Mouse (Mus musculus) 3134 (cell line): Measurements from ENCODE around the gene Vav3.

Experiments
- DNase-seq: peaks from one replicate; pipeline ENCODE4 v3.0.0-alpha.2; 2011; ENCODE audit warnings: low spot score; ENCODE audit not compliant: insufficient read length; ENCODE audit errors: extremely low read depth

Gene Vav3

DNA sequence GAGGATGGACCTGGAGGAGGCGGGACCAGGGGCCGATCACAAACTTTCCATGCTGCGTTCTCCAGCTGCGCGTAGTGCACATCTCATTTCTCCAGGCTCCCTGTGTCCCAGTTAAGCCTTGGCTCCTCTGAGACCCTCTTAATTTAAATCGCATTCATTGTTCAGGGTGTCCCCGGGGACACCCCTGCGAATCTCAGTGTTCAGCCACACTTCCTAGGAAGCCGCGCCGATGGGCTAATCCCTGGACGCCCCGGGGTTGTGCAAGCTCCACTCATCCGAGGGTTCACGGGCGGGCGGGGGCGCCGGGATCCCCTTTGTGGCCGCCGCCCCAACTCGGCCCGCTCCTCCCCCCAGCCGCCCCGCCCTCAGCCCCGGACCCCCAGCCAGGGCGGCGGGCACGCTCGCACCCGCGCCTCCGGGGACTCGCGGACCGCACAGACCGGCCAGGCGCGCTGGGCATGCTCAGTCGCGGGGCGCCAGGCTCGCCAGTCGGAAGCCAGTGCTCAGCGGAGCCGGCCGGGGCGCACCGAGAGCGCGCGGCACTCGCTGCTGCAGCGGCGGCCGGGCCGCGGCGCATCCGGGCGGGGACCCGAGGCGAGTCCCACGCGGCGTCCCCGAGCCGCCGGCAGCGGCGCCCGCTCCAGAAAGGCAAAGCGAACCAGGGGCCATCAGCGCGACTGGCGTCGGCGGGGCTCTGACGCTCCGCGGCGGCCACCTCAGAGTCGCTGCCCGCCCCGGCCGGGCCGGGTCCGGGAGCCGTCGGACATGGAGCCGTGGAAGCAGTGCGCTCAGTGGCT lies at the start of gene Vav3:
TSS of gene Vav3 (plus strand) at position 380 of the 797 bp plus-strand sequence.
- DNase-seq: peak; percentile 74

DNA sequence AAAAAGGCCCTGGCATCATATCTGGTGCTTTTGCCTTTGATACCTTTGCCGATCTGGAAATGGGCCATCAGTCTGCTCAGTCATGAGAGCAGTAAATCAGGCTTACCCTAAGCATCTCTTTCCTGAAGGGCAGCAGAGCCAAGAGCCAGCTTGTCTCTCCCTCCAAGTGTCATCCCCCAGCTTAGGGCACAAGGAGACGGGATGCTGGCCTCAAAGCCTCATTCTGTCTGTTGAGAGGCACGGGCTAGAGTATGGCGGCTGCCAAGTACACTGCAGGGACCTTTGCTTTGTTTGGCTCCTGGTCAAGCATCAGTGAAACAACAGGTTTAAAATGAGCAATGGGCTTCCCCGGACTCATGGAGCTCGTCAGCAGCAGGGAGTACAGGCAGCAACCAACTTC lies 41.6 kb upstream of the Vav3 start:
- no peak for DNase-seq

DNA sequence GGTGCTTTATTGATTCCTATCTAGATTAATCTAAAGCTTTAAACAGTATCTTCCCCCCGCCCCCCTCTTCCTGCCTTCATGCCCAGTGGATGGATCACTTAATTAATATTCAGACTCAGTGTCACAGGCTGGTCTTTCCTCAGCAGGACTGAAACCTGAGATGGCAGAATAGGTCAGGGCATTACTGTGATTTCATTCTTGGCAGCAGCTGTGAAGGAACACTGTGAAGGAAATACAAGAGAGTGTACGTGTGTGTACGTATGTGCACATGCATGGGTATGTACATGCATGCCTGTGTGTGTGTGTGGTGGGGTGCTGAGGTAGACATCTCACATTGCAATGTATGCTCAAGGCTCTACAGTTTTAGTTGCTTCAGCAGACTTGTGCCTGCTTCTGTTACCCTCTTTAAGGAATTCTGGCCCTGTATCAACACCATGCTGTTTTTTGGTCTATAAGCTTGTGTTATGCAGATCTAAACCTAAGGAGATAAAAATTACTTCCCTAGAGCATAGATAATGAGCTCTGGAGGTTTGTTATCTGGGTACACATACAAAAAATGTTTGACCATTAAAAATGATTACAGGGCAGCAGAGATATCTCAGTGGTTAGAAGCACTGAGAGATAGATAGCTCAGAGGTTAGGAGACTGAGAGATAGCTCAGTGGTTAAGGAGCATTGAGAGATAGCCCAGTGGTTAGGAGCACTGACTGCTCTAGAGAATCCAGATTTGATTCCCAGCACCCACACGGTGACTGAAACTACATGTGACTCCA lies 41.0 kb upstream of the Vav3 start:
- peak; percentile 36 for DNase-seq

DNA sequence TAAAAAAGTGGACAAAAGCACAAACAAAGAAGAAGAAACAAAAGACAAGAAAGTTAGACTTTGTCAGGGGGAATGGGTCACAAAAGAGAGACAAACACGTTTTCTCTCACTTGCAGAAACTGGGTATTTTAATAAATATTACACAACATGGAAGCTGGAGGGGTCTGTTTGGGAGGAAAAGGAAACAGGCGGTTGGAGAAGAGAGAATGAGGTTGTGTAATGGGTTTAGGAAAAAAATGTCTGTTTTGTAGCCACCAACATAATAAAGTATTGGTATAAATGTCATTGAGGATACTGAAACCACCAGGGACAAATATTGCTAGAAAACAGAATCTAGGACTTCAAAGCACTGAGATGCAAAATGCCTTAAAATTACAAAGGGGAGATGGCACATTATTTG lies 38.4 kb upstream of the Vav3 start:
- no peak for DNase-seq

DNA sequence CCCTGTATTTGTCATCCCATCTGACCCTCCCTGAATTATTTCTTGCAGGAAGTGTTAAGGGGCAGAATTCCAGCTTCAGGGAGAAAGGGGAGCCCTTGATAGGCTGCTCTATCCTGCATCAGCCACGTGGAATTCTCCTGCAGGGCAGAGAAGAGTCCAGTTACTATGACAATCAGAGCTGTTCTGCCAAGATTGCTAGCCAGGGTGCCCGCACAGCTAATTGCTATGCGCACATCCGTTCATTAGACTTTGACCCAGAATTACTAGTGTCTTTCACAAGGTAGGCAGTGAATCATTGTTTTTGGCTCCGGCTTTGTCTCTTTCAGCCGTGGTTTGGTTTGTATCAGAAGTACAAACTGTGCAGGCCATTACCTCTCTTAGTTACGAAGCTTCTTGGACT lies 33.0 kb upstream of the Vav3 start:
- DNase-seq: peak; percentile 65

DNA sequence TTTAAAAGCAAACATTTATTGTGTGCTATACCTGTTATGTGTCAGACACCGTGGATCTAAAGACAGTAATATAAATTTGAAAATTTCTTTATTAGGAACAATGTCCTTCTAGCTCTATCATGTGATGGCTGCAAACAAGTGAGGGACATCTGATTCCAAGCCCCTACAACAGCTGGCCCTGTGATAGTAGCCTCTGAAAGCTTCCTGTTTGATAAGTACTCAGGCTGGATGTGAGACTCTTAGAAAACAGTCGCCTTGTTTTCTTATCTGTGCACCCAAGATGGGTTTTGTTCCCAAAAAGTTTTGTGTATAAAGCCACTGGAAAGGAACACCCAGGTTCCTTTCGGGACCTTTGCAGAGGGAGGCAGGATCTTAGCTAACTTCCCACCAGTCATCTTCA lies 32.0 kb upstream of the Vav3 start:
- no peak for DNase-seq

DNA sequence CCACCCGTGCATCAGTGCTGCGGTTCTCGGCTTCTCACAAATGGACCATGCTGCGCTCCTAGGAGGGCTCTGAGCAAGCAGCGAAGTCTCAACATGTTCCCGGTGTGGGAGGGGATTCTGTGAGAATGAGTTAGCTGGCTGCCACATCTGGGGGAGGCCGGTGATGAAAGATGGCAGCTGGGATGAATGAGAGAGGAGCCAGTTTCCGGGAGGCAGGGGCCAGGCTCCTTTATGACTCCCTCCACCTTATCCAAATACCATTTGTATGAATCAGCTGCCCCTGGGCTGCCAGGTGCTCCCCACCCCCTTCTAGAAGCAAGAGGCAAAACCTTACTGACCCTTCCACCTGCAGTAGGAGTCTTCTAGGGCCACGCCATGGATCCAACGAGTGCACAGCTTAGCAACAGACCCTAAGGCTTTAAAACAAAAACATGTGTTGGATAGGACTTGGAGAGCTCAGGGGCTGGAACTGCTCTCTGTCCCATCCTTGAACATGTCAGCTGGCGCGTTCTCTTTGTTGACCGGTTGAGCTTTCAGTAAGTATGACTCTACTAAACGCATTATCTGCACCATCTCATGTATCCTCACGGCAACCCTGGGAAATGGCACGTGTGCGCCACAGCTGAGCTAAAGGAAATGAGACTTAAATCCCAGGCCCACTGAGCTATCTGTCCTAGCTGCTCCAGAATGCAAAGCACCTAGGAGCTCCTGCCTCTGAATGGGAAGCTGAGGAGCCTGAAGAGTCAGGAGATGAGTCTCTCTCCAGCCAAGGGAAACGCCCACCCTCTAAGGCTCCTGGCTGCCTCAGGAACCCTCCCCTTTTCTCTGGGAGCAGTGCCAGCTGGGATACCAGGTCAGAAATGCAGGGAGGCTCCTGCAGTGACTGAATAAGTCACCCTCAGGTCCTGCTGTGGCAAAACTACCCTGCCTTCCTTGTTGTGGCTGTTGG lies 30.9 kb upstream of the Vav3 start:
- peak; percentile 65 for DNase-seq

DNA sequence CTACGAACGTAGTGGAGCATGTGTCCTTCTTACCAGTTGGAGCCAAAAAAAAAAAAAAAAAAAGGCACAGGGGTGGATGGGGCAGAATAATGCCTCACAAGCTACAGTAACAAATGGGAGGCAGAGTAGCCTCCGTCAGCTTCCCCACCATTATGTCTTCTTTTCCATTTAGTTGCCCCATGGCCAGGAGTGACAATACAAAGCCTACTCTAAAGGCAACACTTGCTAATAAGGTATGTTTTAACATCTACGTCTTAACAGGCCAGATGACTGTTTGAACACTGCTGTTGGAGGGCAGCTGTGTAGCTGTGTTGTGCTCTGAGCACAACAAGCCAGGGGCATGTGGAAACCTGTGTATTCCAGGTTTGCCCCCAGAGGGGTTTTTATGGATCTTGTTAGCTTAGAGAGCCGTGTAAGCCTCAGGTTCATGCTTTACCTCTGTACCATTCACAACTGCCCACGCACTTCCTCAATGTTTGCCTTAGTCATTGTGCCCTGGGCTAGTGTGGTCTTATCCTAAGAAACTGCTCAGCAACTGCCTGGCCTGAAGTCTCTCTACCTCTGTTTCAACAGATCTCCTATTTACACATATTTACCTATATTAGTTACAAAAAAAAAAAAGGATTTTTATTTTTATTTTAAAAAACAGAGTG lies 29.2 kb upstream of the Vav3 start:
- no peak for DNase-seq

DNA sequence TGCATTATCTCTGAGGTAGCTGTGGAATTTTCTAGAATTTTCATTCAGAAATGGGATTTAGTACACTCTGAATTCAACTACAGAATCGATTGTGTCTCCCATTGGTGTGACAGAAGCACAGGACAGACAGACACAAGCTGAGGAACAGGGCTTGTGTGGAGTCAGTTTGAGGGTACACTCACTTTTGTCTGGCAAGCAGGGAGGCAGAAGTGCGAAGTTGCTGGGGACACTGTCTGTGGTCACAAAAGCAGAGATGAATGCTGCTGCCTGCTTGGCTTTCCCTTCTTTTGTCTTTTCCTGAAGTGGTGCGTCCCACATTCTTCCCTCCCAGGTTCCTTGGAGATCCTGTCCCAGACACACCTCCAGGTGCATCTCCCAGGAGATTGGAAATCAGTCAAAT lies 28.6 kb upstream of the Vav3 start:
- no peak for DNase-seq

DNA sequence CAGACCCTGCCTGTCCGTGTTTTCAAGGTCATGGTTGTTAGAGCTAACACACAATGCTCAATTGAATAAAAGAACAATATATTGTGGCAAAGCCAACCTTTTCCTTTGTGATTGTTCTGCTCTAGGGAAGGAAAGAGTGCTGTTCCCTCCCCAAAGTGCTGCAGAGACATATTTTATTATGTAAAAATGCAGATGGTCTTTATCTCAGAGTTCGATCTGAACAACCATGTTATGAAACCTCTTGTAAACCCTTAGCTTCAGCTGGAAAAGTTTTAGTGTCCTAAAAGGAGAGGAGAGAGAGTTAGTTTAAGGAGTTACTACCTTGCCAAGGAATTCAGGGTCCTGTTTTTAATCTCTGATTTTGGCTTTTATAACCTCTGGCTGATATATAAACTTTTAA lies 27.0 kb upstream of the Vav3 start:
- DNase-seq: no peak

DNA sequence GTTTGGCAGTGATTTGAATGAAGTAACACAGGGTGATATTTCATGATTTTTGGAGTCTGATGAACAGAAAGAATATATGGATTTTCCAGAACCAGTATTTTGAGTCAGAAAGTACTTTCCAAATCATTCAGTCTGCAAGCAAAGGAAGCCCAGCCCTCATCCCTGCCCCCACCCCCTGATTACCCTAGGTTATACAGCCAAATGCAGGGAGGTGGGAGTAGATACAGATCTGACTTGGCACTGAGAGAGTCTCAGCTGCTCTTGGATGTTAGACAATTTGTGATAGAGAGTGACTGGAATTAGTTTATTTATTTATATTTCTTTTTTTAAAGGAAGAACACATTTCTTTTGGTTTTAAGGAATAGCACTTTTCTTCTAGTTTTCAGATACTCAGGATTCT lies 18.2 kb upstream of the Vav3 start:
- DNase-seq: no peak

DNA sequence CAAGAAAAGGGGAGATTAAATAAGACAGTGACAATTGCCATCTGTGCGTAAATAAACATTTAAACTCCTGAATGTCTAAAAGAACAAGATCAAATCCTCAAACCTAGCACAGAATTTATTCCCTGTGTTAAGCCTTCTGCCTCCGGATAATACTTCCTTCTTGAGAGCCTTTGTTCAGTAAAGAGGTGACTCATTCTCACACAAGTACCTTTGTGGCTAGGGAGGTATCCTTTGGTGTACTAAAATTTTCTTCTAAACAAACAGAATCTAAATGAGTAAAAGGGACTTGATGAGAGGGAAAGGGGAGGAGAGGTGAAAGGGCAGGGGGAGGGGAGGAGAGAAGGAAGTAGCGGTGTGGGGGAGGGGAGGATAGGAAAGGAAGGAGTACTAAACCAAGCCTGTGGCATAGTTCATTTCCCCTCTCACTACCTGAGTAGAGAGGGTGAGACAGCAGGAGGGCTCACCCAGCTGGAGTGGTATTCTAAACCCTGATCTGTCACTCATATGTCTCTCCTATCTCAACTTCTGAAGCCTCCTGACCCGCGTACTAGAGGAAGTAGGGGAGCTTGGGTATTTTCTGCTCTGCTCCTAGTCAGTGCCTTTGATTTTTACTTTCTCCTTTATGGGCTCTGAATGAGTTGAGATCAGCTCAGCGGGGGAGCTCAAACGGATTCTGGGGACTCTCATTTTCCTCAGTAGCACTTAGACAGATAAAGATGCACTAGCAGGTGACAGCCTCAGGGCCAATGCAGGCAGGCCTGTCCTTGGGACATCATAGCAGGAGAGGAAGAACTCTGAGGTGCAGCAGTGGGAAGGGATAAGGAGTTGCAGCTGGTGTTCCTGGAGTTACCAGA lies 16.8 kb upstream of the Vav3 start:
- DNase-seq: no peak

DNA sequence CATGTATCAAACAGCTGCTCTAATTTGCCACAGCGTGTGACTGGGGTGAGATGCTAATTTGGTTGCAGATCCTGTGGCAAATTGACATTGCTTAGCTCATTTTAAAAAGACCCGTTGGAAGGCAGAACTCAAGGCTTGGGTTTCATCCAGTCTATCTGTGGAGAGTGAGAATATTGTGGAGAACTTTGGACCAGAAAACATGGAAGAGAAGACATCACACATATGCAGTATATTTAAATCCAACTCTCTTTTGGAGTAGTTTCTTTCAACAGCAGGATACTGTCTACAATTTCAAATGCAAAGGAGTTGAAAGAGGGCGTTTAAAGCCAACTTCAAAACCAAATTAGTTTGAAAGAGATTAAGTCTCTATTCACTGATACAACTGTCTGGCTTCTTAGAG lies 13.3 kb upstream of the Vav3 start:
- DNase-seq: no peak

DNA sequence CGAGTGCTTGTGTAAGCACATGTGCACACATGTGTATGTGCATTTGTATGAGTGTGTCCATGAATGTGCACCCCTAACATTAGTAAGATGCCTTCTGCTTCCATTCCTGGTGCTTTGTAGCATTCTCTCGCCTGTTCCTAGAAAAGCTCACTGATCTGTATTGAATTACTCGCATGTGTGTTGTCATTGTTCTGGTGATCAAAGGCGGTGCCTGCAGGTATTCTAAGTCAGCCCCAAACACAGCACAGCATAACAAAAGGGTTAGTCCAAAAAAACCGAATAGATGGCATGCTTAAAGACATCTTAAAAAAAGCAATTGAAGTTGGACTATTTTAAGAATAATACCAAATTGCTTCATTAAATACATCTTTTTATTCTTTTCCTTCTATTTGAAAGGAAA lies 7.7 kb upstream of the Vav3 start:
- DNase-seq: no peak

DNA sequence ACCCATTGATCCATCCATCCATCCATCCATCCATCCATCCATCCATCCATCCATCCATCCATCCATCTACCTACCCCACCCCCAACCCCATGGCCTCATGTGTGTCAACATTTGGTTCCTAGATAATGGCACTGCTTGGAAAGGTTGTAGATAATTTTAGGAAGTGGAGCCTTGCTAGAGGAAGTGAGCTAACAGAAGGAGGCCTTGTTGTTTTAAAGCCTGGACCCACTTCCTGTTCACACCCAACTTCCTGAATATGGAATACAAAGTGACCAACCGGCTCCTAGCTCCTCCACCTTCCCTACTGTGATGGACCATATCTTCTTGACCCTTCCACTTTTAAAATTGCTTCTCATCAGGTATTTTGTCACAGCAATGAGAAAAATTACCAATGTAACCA lies 5.0 kb upstream of the Vav3 start:
- no peak for DNase-seq

DNA sequence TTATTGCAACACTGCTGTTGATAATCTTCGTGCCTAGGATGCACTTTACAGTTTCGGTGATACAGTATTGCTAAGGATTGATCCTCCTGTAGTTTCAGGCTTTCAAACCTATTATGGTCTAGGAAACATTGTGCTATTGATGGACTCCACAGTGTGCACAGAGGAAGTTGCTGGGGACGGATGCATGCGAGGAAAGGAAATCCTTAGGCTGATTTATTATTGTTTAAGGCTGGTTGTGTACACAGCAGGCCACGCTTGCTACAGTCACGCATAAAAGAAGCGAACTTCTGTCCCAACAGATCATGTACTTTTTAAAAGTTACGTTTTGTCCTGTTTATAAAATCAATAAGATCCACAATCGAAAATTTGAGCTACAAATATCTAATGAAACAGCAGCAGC lies 1.2 kb upstream of the Vav3 start:
- no peak for DNase-seq

DNA sequence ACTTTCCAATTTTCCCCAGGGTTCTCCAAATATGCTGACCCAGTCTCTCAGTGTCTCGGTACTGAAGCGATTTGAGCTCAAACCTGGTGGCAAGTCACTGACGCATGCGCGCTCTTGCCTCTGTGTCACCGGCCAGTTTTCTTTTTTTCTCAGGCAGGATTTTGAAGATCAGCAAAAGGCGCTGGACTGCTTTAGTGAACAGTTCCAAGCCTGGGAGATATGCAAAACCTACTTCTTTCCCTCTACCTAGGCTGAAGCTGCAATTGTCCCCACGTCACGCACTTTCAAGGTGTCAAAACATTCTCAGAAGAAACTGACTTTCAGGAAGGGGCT lies 546 bp upstream of the Vav3 start:
- no peak for DNase-seq

DNA sequence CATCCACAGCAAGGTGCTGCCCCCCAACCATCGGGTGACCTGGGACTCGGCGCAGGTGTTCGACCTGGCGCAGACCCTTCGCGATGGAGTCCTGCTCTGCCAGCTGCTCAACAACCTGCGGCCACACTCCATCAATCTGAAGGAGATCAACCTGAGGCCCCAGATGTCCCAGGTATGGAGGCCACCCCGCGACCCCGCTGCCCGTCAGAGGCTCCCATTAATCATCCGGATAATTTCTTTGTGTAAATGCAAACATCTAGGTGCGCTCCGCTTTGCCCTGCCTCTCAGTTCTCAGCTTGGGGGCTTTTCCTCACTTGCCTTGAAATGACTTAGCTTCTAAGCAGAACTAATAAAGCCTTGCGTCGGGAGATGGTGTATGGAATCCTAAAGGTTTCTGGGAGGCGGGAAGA lies 623 bp downstream of the Vav3 start:
- peak; percentile 70 for DNase-seq

DNA sequence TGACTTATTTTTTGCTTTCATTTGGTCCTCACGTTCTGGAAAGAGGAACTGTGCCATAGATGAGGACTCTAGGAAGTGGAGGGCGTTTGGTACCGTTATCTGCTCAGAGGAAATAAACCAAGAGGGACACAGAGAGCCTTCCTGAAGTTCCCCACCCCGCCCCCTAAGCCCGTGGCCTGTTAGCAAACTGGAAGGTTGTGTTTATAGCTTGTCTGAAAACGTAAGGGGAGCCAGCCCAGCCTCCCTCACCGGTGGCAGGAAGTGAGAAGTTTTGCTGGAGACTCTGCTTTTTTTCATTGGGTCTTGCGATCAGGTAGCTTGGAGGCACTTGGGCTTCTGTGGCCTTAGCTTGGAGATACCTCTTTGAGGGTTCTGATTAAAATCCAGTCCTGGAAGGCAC lies 1.2 kb downstream of the Vav3 start:
- peak; percentile 54 for DNase-seq
